Mouse (Mus musculus): Measurements from ENCODE around the gene Elmo3.

GRCm38 (mm10) chr8:105268342-105269074, 36.9 kb upstream of the Elmo3 start:
- TF ChIP-seq CTCF (IDR thresholded peaks at IDR 0.05; ENCODE audit: low read depth), result no peak
- TF ChIP-seq EP300 (IDR thresholded peaks at IDR 0.05; ENCODE audit: low read depth), result no peak
